Mouse (Mus musculus): Measurements from ENCODE around the gene Nme9. TPM values are rescaled to one million over a fixed set of nuclear protein-coding genes. Genes with fewer than 3 reads are reported as not detected.

The Nme9 gene
- polyA plus RNA-seq, 1 experiment from 2014 or later, result 1.5 TPM

DNA sequence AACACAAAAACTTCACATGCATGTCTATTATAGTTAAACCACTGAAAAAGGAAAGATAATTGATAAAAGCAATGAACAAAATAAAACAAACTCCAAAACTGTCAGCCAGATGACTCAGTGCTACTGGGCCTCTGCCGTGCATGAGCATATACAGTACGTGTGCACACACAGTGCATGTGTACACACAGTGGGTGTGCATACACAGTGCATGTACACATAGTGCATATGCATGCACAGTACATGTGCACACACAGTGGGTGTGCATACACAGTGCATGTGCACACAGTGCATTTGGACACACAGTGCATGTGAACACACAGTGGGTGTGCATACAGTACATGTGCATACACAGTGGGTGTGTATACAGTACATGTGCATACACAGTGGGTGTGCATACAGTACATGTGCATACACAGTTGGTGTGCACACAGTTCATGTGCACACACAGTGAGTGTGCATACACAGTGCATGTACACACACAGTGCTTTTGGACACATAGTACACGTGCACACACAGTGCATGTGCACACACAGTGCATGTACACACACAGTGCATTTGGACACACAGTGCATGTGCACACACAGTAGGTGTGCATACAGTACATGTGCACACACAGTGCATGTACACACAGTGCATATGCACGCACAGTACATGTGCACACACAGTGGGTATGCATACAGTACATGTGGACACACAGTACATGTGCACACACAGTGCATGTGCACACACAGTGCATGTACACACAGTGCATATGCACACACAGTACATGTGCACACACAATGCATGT, 9.4 kb upstream of the Nme9 start:
- DNase-seq (ENCODE audit: low spot score) (no peak), ATAC-seq (ENCODE audit: low FRiP score) (peak; percentile 35; the same call in 1 of the 2 replicates)
- Histone ChIP-seq H3K27me3 (ENCODE audit: control insufficient read depth, insufficient read depth, low read length) (peaks cover 15% of the 10 kb centered on the region; the same call in 1 of the 2 replicates), H3K4me3 (replicated peaks; ENCODE audit: low read length) (no peak overlapping the region), H3K9me3 (ENCODE audit: control insufficient read depth, low read length) (no peaks in the 10 kb centered on the region), H3K4me2 (replicated peaks) (no peak overlapping the region), H3K4me1 (replicated peaks; ENCODE audit: control insufficient read depth, insufficient read depth, low read length) (0 out of 2 replicates have a peak, but pooled peaks cover 4% of the 10 kb centered on the region), H3K36me3 (replicated peaks; ENCODE audit: control insufficient read depth, insufficient read depth) (no peaks in the 10 kb centered on the region), H3K9ac (no peak overlapping the region), H3K27ac (no peak overlapping the region)
- WGBS, result 95% methylated on average over 4 of the region's 4 CpGs

DNA sequence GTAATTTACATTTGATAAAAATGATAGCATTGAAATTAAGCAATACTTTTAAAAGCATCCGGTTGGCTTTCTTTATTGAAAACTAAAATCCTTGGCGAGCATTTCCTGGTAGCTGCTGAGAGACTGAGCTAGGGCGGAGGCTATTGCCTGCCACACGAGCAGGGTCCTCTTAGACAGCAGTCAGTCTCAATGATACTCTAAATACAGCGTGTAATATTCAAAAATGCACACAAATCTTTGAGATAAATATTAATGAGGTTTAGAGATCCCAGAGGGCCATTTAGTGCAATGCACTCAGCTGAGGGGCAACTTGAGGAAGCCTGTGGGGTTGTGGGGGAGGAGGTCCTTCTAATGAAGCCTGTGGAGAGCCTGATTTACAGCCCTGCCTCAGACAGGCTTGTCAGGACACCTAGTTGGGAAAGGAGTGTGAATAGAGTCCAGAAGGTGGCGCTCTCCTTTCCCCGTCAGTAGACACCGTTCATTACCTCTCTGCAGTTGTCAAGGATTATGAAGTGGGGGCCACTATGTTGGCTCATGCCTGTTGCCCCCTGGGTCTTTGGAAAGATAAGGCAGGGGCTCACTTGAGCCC, 6.6 kb upstream of the Nme9 start:
- Histone ChIP-seq H3K9me3 (ENCODE audit: control insufficient read depth, low read length) (no peaks in the 10 kb centered on the region), H3K4me1 (replicated peaks; ENCODE audit: control insufficient read depth, insufficient read depth, low read length) (no peaks in the 10 kb centered on the region), H3K27me3 (ENCODE audit: control insufficient read depth, insufficient read depth, low read length) (no peaks in the 10 kb centered on the region), H3K4me2 (replicated peaks) (no peak overlapping the region), H3K9ac (no peak overlapping the region), H3K27ac (no peak overlapping the region), H3K36me3 (replicated peaks; ENCODE audit: control insufficient read depth, insufficient read depth) (no peaks in the 10 kb centered on the region), H3K4me3 (replicated peaks; ENCODE audit: low read length) (no peak overlapping the region)
- ATAC-seq (ENCODE audit: low FRiP score) (peak; percentile 21; the same call in 1 of the 2 replicates), DNase-seq (ENCODE audit: low spot score) (peak; percentile 40)
- 31% methylated on average over 8 of the region's 8 CpGs for WGBS

DNA sequence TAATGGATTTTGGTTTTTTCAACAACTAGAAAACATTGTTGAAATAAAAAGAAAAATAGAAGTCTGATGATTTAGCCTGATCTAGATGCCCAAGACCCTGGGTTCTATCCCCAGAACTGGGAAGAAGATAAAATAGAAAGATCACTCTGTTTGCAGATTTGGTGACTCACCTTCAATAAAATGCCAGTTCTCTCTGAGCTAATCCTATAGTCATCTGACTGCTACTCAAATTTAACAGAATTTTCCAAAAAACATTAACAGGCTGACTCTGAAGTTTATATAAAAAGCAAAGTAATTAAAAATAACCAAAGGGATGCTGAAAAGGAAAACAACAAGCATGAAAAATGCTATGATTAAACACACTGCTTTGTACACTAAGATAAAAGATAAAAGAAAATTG, 5.0 kb upstream of the Nme9 start:
- no peaks in the 10 kb centered on the region for H3K9me3 ChIP-seq (ENCODE audit: control insufficient read depth, low read length)
- H3K27me3 ChIP-seq (ENCODE audit: control insufficient read depth, insufficient read depth, low read length), result no peaks in the 10 kb centered on the region
- no peak for DNase-seq (ENCODE audit: low spot score)
- no peak overlapping the region for H3K9ac ChIP-seq
- no peak overlapping the region for H3K4me2 ChIP-seq (replicated peaks)
- H3K4me3 ChIP-seq (replicated peaks; ENCODE audit: low read length), result no peak overlapping the region
- no peak overlapping the region for H3K27ac ChIP-seq
- ATAC-seq (ENCODE audit: low FRiP score), result no peak
- no peaks in the 10 kb centered on the region; the same call in 1 of the 2 replicates for H3K4me1 ChIP-seq (replicated peaks; ENCODE audit: control insufficient read depth, insufficient read depth, low read length)
- no peaks in the 10 kb centered on the region for H3K36me3 ChIP-seq (replicated peaks; ENCODE audit: control insufficient read depth, insufficient read depth)

DNA sequence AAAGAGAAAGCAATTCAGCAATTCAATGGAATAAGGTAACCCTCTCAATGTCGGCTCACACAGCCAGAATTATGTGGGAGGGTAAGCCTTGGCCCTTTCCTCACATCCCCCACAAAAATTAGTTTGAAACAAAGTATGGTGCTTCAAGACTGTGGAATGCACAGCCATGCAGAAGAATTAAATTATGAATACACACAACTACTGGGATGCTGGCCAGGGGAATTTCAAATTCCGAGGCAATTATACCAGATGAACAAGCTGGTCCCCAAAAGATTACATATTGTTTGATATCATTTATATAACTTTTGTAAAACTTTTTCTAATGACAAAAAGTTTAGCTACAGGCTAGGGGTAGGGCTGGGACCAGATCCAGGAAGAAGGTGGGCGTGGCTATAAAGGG, 4.0 kb upstream of the Nme9 start:
- WGBS, result 78% methylated on average over 3 of the region's 3 CpGs
- ATAC-seq (ENCODE audit: low FRiP score), result no peak
- no peak overlapping the region for H3K4me2 ChIP-seq (replicated peaks)

DNA sequence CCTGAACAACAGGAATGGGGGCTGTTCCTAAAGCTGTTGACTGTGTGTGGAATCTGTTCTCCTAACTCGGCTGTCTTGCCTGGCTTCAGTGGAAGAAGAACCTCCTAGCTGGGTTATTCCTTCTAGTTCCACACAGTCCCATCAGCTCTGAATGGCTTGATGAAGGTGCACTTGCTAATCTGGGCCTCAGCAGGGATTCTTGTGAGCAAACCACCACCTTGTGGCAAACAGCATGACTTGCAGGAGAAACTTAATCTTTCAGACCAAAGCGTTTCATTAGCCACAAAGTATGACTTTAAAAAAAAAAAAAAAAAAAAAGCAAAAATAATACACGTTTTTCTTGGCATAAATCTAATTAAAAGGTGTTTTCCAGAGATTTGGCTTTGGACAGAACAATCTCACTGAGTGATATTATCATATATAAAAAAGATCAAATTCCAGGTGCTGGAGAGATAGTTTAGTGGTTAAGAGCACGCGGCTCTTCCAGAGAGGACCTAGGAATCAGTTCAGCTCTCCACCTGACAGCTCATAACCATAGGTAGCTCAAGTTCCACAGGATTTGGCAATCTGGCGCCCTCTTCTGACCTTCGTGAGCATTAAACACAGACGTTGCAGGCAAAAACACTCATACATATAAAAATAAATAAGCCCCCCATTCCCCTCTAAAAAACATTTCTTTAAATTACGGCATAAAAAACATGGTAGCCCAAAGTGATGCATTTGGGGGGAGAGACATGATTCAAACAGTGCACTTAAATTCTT, 1.2 kb upstream of the Nme9 start:
- H3K4me3 ChIP-seq (replicated peaks; ENCODE audit: low read length), result no peak overlapping the region
- H3K27ac ChIP-seq, result no peak overlapping the region
- DNase-seq (ENCODE audit: low spot score), result peak; percentile 67
- H3K9me3 ChIP-seq (ENCODE audit: control insufficient read depth, low read length), result no peaks in the 10 kb centered on the region
- 36% methylated on average over 9 of the region's 9 CpGs for WGBS
- ATAC-seq (ENCODE audit: low FRiP score), result no peak
- H3K4me1 ChIP-seq (replicated peaks; ENCODE audit: control insufficient read depth, insufficient read depth, low read length), result no peaks in the 10 kb centered on the region; the same call in 1 of the 2 replicates
- H3K4me2 ChIP-seq (replicated peaks), result no peak overlapping the region
- H3K36me3 ChIP-seq (replicated peaks; ENCODE audit: control insufficient read depth, insufficient read depth), result no peaks in the 10 kb centered on the region
- no peak overlapping the region for H3K9ac ChIP-seq
- no peaks in the 10 kb centered on the region for H3K27me3 ChIP-seq (ENCODE audit: control insufficient read depth, insufficient read depth, low read length)

More for the DNA sequence above, 4.0 kb upstream of the Nme9 start:
- H3K9ac ChIP-seq, result no peak overlapping the region
- no peaks in the 10 kb centered on the region for H3K36me3 ChIP-seq (replicated peaks; ENCODE audit: control insufficient read depth, insufficient read depth)
- no peak overlapping the region for H3K27ac ChIP-seq
- no peaks in the 10 kb centered on the region for H3K27me3 ChIP-seq (ENCODE audit: control insufficient read depth, insufficient read depth, low read length)
- no peaks in the 10 kb centered on the region for H3K9me3 ChIP-seq (ENCODE audit: control insufficient read depth, low read length)
- no peak for DNase-seq (ENCODE audit: low spot score)
- H3K4me1 ChIP-seq (replicated peaks; ENCODE audit: control insufficient read depth, insufficient read depth, low read length), result no peaks in the 10 kb centered on the region; the same call in 1 of the 2 replicates
- H3K4me3 ChIP-seq (replicated peaks; ENCODE audit: low read length), result no peak overlapping the region

DNA sequence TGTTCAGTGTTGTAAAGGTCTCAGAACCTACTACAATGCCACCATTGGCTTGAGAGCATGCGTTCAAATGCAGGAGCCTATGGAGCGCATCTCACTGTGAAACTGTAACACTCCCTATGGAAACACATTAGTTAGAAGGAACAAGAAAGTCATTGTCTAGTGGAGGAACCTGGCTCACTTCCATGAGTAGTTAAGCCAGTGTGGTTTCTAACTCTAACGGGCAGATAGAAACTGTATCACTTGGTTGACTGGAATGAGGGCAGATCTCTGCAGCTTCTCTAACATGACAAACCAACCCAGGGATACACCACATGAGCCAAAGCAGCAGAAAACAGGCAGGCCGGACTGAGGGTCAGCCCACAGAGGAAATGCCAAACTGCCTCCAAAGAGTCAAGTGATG, 2.9 kb downstream of the Nme9 start:
- Histone ChIP-seq H3K36me3 (replicated peaks; ENCODE audit: control insufficient read depth, insufficient read depth) (no peaks in the 10 kb centered on the region), H3K9ac (no peak overlapping the region), H3K27me3 (ENCODE audit: control insufficient read depth, insufficient read depth, low read length) (no peaks in the 10 kb centered on the region), H3K9me3 (ENCODE audit: control insufficient read depth, low read length) (no peaks in the 10 kb centered on the region), H3K4me3 (replicated peaks; ENCODE audit: low read length) (no peak overlapping the region), H3K27ac (no peak overlapping the region), H3K4me2 (replicated peaks) (no peak overlapping the region), H3K4me1 (replicated peaks; ENCODE audit: control insufficient read depth, insufficient read depth, low read length) (no peaks in the 10 kb centered on the region; the same call in 1 of the 2 replicates)
- DNase-seq (ENCODE audit: low spot score) (no peak), ATAC-seq (ENCODE audit: low FRiP score) (no peak)
- 80% methylated on average over 4 of the region's 4 CpGs for WGBS

DNA sequence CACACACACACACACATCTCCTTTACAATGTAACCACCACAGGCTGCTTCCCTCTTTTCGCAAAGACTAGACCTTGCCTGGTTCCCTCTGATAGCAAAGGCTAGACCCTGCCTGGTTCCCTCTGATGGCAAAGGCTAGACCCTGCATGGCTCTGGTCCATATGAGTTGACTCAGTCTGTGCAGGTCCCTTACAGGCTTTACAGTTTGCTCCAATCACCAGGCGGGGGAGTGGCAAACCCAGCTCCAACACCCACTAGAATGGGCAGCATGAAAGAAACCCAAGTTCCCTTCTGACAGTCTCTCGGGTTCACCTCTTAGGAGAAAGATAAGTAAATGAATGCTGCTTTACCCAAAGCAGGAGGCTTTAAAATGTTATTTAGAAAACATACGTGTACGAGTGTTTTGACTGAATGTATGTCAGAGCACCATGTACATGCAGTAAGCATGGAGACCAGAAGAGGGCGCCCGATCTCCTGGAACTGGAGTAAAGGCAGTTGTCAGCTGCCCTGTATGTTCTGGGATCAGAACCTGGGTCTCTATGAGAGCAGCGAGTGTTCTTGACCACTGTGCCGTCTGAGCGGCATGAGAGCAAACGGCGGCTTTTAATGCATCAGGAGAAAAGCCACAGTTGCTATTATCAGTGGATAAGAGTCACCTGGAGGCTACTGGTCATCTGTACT, 7.4 kb downstream of the Nme9 start:
- DNase-seq (ENCODE audit: low spot score) (peak; percentile 53), ATAC-seq (ENCODE audit: low FRiP score) (no peak)
- Histone ChIP-seq H3K4me3 (replicated peaks; ENCODE audit: low read length) (no peak overlapping the region), H3K27ac (no peak overlapping the region), H3K9me3 (ENCODE audit: control insufficient read depth, low read length) (no peaks in the 10 kb centered on the region), H3K36me3 (replicated peaks; ENCODE audit: control insufficient read depth, insufficient read depth) (no peaks in the 10 kb centered on the region), H3K4me1 (replicated peaks; ENCODE audit: control insufficient read depth, insufficient read depth, low read length) (no peaks in the 10 kb centered on the region), H3K9ac (no peak overlapping the region), H3K27me3 (ENCODE audit: control insufficient read depth, insufficient read depth, low read length) (no peaks in the 10 kb centered on the region), H3K4me2 (replicated peaks) (no peak overlapping the region)
- 41% methylated on average over 12 of the region's 12 CpGs for WGBS

DNA sequence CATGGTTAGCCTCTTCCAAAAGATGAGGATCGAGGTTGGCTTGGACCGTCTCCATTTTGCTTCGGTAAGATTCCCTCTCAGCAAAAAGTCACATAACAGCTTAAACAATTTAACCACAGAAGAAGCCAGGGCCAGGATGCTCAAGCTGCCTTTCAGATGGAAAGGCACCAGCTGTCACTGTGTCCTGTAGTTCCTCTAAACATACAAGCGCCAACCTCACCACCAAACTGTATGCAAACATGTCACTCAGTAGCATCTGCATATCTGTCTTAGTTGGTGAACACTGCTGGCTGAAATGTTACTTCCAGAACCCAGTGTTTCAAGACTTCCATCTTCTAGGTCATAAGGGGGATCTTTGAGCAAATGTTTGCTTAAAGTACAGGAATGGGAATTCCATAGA, 8.5 kb downstream of the Nme9 start:
- 94% methylated on average over 4 of the region's 4 CpGs for WGBS
- Histone ChIP-seq H3K4me3 (replicated peaks; ENCODE audit: low read length) (no peak overlapping the region), H3K36me3 (replicated peaks; ENCODE audit: control insufficient read depth, insufficient read depth) (no peaks in the 10 kb centered on the region), H3K9ac (no peak overlapping the region), H3K27ac (no peak overlapping the region), H3K27me3 (ENCODE audit: control insufficient read depth, insufficient read depth, low read length) (no peaks in the 10 kb centered on the region), H3K9me3 (ENCODE audit: control insufficient read depth, low read length) (no peaks in the 10 kb centered on the region), H3K4me1 (replicated peaks; ENCODE audit: control insufficient read depth, insufficient read depth, low read length) (no peaks in the 10 kb centered on the region), H3K4me2 (replicated peaks) (no peak overlapping the region)
- no peak for DNase-seq (ENCODE audit: low spot score)
- ATAC-seq (ENCODE audit: low FRiP score), result no peak

DNA sequence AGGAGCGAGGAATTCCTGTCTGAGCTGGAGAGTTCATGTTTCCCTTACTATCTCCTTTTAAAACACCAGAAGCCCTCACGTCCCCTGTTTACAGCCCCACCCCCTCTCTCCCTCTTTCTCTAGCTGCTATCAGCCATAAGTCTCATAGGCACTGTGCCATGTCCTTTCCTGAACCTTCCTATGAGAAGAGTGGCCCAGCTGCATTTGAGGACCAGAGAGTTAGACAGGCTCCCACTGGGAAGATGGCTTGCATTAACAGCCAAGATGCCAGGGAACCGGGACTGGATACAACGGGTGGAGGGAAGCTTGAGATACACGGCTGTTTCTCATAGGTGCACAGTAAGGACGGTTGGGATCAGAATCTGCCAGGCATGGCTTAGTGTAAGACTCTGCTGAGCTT, 13.6 kb downstream of the Nme9 start:
- H3K4me1 ChIP-seq (replicated peaks; ENCODE audit: control insufficient read depth, insufficient read depth, low read length), result no peaks in the 10 kb centered on the region
- ATAC-seq (ENCODE audit: low FRiP score) (no peak), DNase-seq (ENCODE audit: low spot score) (no peak)
- no peaks in the 10 kb centered on the region for H3K27me3 ChIP-seq (ENCODE audit: control insufficient read depth, insufficient read depth, low read length)
- H3K9me3 ChIP-seq (ENCODE audit: control insufficient read depth, low read length), result no peaks in the 10 kb centered on the region
- no peak overlapping the region for H3K9ac ChIP-seq
- H3K36me3 ChIP-seq (replicated peaks; ENCODE audit: control insufficient read depth, insufficient read depth), result no peaks in the 10 kb centered on the region
- no peak overlapping the region for H3K4me2 ChIP-seq (replicated peaks)
- no peak overlapping the region for H3K4me3 ChIP-seq (replicated peaks; ENCODE audit: low read length)
- H3K27ac ChIP-seq, result no peak overlapping the region
- 88% methylated on average over 6 of the region's 6 CpGs for WGBS

Measured in hindbrain, embryonic 14.5 days (tissue).